Mouse (Mus musculus): Measurements from ENCODE around the gene Lst1.

DNA sequence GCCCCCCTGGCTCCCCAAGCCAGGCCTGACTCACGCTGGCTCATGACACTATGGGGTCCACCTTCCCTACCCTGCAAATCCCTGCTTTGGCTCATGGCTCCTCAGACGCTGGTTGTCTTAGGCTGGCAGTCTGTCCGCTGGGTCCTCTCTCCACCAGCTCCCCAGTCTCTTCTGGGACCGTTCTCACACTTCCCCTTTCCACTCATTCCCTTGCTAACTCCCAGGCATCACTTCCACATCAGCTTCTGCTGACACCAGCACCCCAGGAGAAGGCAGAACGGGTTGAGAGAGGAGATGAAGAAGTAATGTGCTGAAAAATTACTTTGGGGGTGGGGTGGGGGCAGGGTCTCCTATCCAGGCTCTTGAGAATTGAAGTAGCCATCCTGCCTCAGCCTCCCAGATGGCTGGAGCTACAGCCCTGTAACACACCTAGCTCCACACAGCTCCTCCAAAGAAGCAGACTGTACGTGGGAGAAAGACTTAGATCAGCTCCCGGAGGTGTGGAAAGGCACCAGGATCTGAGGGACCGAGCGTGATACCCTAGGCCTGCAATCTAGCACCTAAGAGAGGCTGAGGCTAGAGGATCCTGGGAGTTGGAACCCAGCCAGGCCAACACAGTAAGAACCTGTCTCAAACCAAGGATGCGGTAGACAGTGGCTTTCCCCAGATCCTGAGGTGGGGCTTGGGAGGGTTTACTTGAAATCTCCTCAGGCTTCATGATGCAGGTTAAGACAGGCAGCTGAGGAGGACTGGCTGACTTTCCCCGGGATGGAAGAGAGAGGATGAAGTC is 15.6 kb downstream of the Lst1 start:
- no peak for TF ChIP-seq MYC (IDR thresholded peaks at IDR 0.05; ENCODE audit: low read depth, low read length)
- TF ChIP-seq RAD21 (IDR thresholded peaks at IDR 0.05; ENCODE audit: low read depth, low read length): no peak
- TF ChIP-seq MEF2A (IDR thresholded peaks at IDR 0.05; ENCODE audit: extremely low read depth, insufficient replicate concordance, low read depth, low read length, poor library complexity, severe bottlenecking): no peak
- TF ChIP-seq GATA1 (IDR thresholded peaks at IDR 0.05; ENCODE audit: low read depth, low read length): no peak
- TF ChIP-seq POLR2A (IDR thresholded peaks at IDR 0.05; ENCODE audit: control insufficient read depth in 1 of 2, insufficient read depth in 1 of 2, low read depth in 1 of 2, low read length in 2 of 2, poor library complexity in 1 of 2): 0 out of 4 replicates have a peak, but pooled peaks of 1 of the 2 experiments have one; percentile 33
- TF ChIP-seq ETS1 (IDR thresholded peaks at IDR 0.05; ENCODE audit: low read depth, low read length): 0 out of 2 replicates have a peak, but pooled peaks have one; percentile 7
- TF ChIP-seq CTCF (IDR thresholded peaks at IDR 0.05 in 2 of 3, conservative IDR thresholded peaks at IDR 0.05 in 1 of 3; ENCODE audit: control insufficient read depth in 1 of 3, insufficient read depth in 1 of 3, low read depth in 2 of 3, low read length in 3 of 3, poor library complexity in 1 of 3, severe bottlenecking in 1 of 3): no peak
- no peak for TF ChIP-seq MXI1 (IDR thresholded peaks at IDR 0.05; ENCODE audit: low read depth, low read length)

Measured in MEL (cell line).